Comparison of ENCODE assay signal across 16 mouse cellular contexts in genomic region chr14:75045184-75045583, GRCm38 (mm10). TPM values are rescaled to one million over a fixed set of nuclear protein-coding genes. Genes with fewer than 3 reads are reported as not detected.
A peak's percentile ranks its signal among the peaks of the same experiment; 100 is the strongest.
DNase-seq lines count a peak whose midpoint lies in the region; ATAC-seq lines count a peak whose summit lies in the region.
"Had no signal": no experiment of that assay in that cellular context is flagged by ENCODE, and none has a peak within 500 bp of the region (broad histone marks: within the 10 kb centered on the region; RNA-seq: fewer than 3 reads in every experiment).

No protein-coding gene starts in this region.

- H3K27me3 ChIP-seq in megakaryocyte, embryonic 14.5 days (replicated peaks) = peaks cover 7% of the 10 kb centered on the region
- H3K27me3 ChIP-seq: embryonic facial prominence, embryonic 15.5 days; midbrain, embryonic 12.5 days; neural tube, embryonic 12.5 days had no signal

- intact Hi-C loops in heart, postnatal 36 days (cut with DNase I) = no loop called here

- peak; percentile 8 for DNase-seq in adrenal gland, postnatal 14 days
- DNase-seq in adrenal gland, postnatal 4 days (ENCODE audit: low spot score in 2 of 2) = no peak
- DNase-seq in 416B (ENCODE audit: low read depth) = peak; percentile 93
- no peak for DNase-seq in heart, postnatal 36 days
- no peak for DNase-seq in cerebellum, adult 18-20 months
- no peak for DNase-seq in ovary, postnatal 36 days (ENCODE audit: low spot score)
- DNase-seq: gastrocnemius, postnatal 36 days; kidney, postnatal 10 days; left cerebral cortex, postnatal 4 days; spleen, adult 18-20 months had no signal

- no peaks in the 10 kb centered on the region for H3K36me3 ChIP-seq in megakaryocyte, embryonic 14.5 days (replicated peaks; ENCODE audit: low read length)
- H3K36me3 ChIP-seq: embryonic facial prominence, embryonic 15.5 days; midbrain, embryonic 12.5 days; neural tube, embryonic 12.5 days had no signal

- peaks cover 19% of the 10 kb centered on the region for H3K4me1 ChIP-seq in megakaryocyte, embryonic 14.5 days
- H3K4me1 ChIP-seq: embryonic facial prominence, embryonic 15.5 days; midbrain, embryonic 12.5 days; neural tube, embryonic 12.5 days had no signal

- peak overlapping the region; percentile 68 for H3K4me3 ChIP-seq in megakaryocyte, embryonic 14.5 days (replicated peaks)
- H3K4me3 ChIP-seq: embryonic facial prominence, embryonic 15.5 days; midbrain, embryonic 12.5 days; neural tube, embryonic 12.5 days had no signal

- peak; percentile 59 for ATAC-seq in activated CD4-positive, CD25-positive, alpha-beta regulatory T cell, adult 4 months
- ATAC-seq: hindbrain, embryonic 16.5 days had no signal

- H3K9me3 ChIP-seq in megakaryocyte, embryonic 14.5 days = no peaks in the 10 kb centered on the region
- H3K9me3 ChIP-seq: embryonic facial prominence, embryonic 15.5 days; midbrain, embryonic 12.5 days; neural tube, embryonic 12.5 days had no signal

RNA-seq across cellular contexts. Expression of gene Rubcnl, which starts 29.4 kb away (rescaled TPM):
- 0.93 and 3.7 TPM in 2 replicates for total RNA-seq in adrenal gland, postnatal 14 days (2021)
- total RNA-seq in adrenal gland, postnatal 4 days (2021) = 1 to 10 TPM; 1.2 to 1.3 TPM
- polyA plus RNA-seq in activated CD4-positive, CD25-positive, alpha-beta regulatory T cell, adult 4 months (2017; shearing (Covaris generic)) = 1 to 10 TPM in 1 of 2 experiments, under 1 TPM in 1; 0.12 to 1.3 TPM
- polyA plus RNA-seq in megakaryocyte, embryonic 14.5 days (2012; ENCODE audit: insufficient read depth, low replicate concordance) = 0.11 TPM in 1 of 2 replicates, not detected in the other
- total RNA-seq in heart, postnatal 36 days (2021) = under 1 TPM; 0.78 to 0.95 TPM

Comparison
In these comparisons a context has a peak if more than half of its experiments do, and no peak if none do; other contexts are left out.
1. DNase-seq: peak in adrenal gland, postnatal 14 days (single experiment) and 416B (single experiment); none in adrenal gland, postnatal 4 days (0 of 2), heart, postnatal 36 days (0 of 2), cerebellum, adult 18-20 months (0 of 2) and ovary, postnatal 36 days (single experiment).